Mouse (Mus musculus): Measurements from ENCODE around the gene Slc16a11.

DNA sequence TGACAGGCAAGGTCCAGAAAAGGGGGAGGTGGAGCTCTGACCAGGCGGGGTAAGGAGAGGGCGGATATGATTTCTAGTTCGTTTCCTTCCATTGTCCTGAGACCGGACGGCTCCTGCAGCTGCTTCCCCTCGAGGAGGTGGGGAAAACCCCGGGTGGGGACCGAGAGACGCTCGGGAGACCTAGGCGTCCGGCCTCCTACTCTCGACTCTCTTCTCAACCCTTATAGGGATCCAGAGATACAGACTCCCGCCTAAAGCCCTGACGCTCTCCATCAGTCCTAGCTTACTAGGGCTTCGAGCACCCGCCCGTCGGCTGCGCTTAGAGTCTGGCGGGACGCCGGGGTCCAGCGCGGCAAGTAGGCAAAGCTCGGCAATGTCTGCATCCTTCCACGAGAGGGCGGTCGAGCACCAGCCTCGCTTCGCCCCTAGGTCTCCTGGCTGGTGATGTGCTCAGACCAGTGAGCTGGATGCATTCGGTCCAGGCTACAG is 17.7 kb downstream of the Slc16a11 start:
- TF ChIP-seq USF1 (IDR thresholded peaks at IDR 0.05; ENCODE audit: low read depth) (no peak), POLR2A (IDR thresholded peaks at IDR 0.05; ENCODE audit: insufficient read length, low read depth) (peak; percentile 48), MAX (IDR thresholded peaks at IDR 0.05; ENCODE audit: low read depth) (no peak)
